Mouse (Mus musculus): Measurements from ENCODE around the gene Cnih3. TPM values are rescaled to one million over a fixed set of nuclear protein-coding genes. Genes with fewer than 3 reads are reported as not detected.

Gene Cnih3
- 1.9 and 3.5 TPM in 2 replicates for polyA plus RNA-seq (2014; fragmentation: Nextera tagmentation; extraction: Ambion mirVana)

- H3K4me2 ChIP-seq (ENCODE audit: low read depth, low read length, severe bottlenecking): peak within 1 kb of the TSS; percentile 100
- peak within 1 kb of the TSS; percentile 77 for H3K9ac ChIP-seq (ENCODE audit: low read length)
- H3K36me3 ChIP-seq (ENCODE audit: control insufficient read depth, insufficient read depth, low read length): no peaks in the 10 kb centered on the region
- ATAC-seq (replicated peaks; ENCODE audit: low FRiP score) (peak; percentile 81), DNase-seq (ENCODE audit: low spot score) (peak; percentile 84)
- no peaks in the 10 kb centered on the region for H3K9me3 ChIP-seq (ENCODE audit: control insufficient read depth, low read length)
- peak within 1 kb of the TSS; percentile 55 for H3K4me3 ChIP-seq (ENCODE audit: low read depth, low read length)
- no peak within 1 kb of the TSS for H3K27ac ChIP-seq (ENCODE audit: low read depth, low read length)
- peaks cover 8% of the 10 kb centered on the region; the same call in 1 of the 2 replicates for H3K4me1 ChIP-seq (replicated peaks; ENCODE audit: control insufficient read depth, insufficient read depth, low read length)
- H3K27me3 ChIP-seq (ENCODE audit: control insufficient read depth, insufficient read depth, low read length): peaks cover 25% of the 10 kb centered on the region
- WGBS: under 1% methylated on average over 78 of the region's 78 CpGs
Observed at GRCm38 (mm10) chr1:181352367-181353199, at the start of gene Cnih3. TSS of gene Cnih3 (plus strand) at chr1:181352628.

GRCm38 (mm10) chr1:181307981-181308380 is 44.4 kb upstream of the Cnih3 start:
- WGBS: 80% methylated on average over 3 of the region's 3 CpGs
- ATAC-seq (replicated peaks; ENCODE audit: low FRiP score): no peak
- Histone ChIP-seq H3K4me1 (replicated peaks; ENCODE audit: control insufficient read depth, insufficient read depth, low read length) (no peaks in the 10 kb centered on the region), H3K27me3 (ENCODE audit: control insufficient read depth, insufficient read depth, low read length) (no peaks in the 10 kb centered on the region), H3K4me2 (ENCODE audit: low read depth, low read length, severe bottlenecking) (no peak overlapping the region), H3K36me3 (ENCODE audit: control insufficient read depth, insufficient read depth, low read length) (no peaks in the 10 kb centered on the region), H3K9me3 (ENCODE audit: control insufficient read depth, low read length) (no peaks in the 10 kb centered on the region), H3K4me3 (ENCODE audit: low read depth, low read length) (no peak overlapping the region), H3K27ac (ENCODE audit: low read depth, low read length) (no peak overlapping the region), H3K9ac (ENCODE audit: low read length) (no peak overlapping the region)
- no peak for DNase-seq (ENCODE audit: low spot score)

GRCm38 (mm10) chr1:181310712-181311111 is 41.7 kb upstream of the Cnih3 start:
- ATAC-seq (replicated peaks; ENCODE audit: low FRiP score) (no peak), DNase-seq (ENCODE audit: low spot score) (no peak)
- 92% methylated on average over 5 of the region's 5 CpGs for WGBS
- H3K4me3 ChIP-seq (ENCODE audit: low read depth, low read length): no peak overlapping the region
- H3K4me1 ChIP-seq (replicated peaks; ENCODE audit: control insufficient read depth, insufficient read depth, low read length): no peaks in the 10 kb centered on the region
- H3K36me3 ChIP-seq (ENCODE audit: control insufficient read depth, insufficient read depth, low read length): no peaks in the 10 kb centered on the region
- no peaks in the 10 kb centered on the region for H3K9me3 ChIP-seq (ENCODE audit: control insufficient read depth, low read length)
- H3K9ac ChIP-seq (ENCODE audit: low read length): no peak overlapping the region
- H3K4me2 ChIP-seq (ENCODE audit: low read depth, low read length, severe bottlenecking): no peak overlapping the region
- H3K27ac ChIP-seq (ENCODE audit: low read depth, low read length): no peak overlapping the region
- H3K27me3 ChIP-seq (ENCODE audit: control insufficient read depth, insufficient read depth, low read length): no peaks in the 10 kb centered on the region

GRCm38 (mm10) chr1:181312115-181313045 is 40.0 kb upstream of the Cnih3 start:
- Histone ChIP-seq H3K4me2 (ENCODE audit: low read depth, low read length, severe bottlenecking) (no peak overlapping the region), H3K27ac (ENCODE audit: low read depth, low read length) (no peak overlapping the region), H3K4me1 (replicated peaks; ENCODE audit: control insufficient read depth, insufficient read depth, low read length) (no peaks in the 10 kb centered on the region), H3K36me3 (ENCODE audit: control insufficient read depth, insufficient read depth, low read length) (no peaks in the 10 kb centered on the region), H3K4me3 (ENCODE audit: low read depth, low read length) (no peak overlapping the region), H3K9ac (ENCODE audit: low read length) (no peak overlapping the region), H3K27me3 (ENCODE audit: control insufficient read depth, insufficient read depth, low read length) (no peaks in the 10 kb centered on the region), H3K9me3 (ENCODE audit: control insufficient read depth, low read length) (no peaks in the 10 kb centered on the region)
- WGBS: 92% methylated on average over 15 of the region's 15 CpGs
- ATAC-seq (replicated peaks; ENCODE audit: low FRiP score) (no peak), DNase-seq (ENCODE audit: low spot score) (no peak)

GRCm38 (mm10) chr1:181313046-181313415 is 39.4 kb upstream of the Cnih3 start:
- no peaks in the 10 kb centered on the region for H3K36me3 ChIP-seq (ENCODE audit: control insufficient read depth, insufficient read depth, low read length)
- DNase-seq (ENCODE audit: low spot score) (no peak), ATAC-seq (replicated peaks; ENCODE audit: low FRiP score) (no peak)
- no peak overlapping the region for H3K4me2 ChIP-seq (ENCODE audit: low read depth, low read length, severe bottlenecking)
- H3K9me3 ChIP-seq (ENCODE audit: control insufficient read depth, low read length): no peaks in the 10 kb centered on the region
- H3K27me3 ChIP-seq (ENCODE audit: control insufficient read depth, insufficient read depth, low read length): no peaks in the 10 kb centered on the region
- H3K4me1 ChIP-seq (replicated peaks; ENCODE audit: control insufficient read depth, insufficient read depth, low read length): no peaks in the 10 kb centered on the region
- no peak overlapping the region for H3K27ac ChIP-seq (ENCODE audit: low read depth, low read length)
- H3K9ac ChIP-seq (ENCODE audit: low read length): no peak overlapping the region
- WGBS: 86% methylated on average over 8 of the region's 8 CpGs
- no peak overlapping the region for H3K4me3 ChIP-seq (ENCODE audit: low read depth, low read length)

GRCm38 (mm10) chr1:181314301-181314700 is 38.1 kb upstream of the Cnih3 start:
- Histone ChIP-seq H3K4me1 (replicated peaks; ENCODE audit: control insufficient read depth, insufficient read depth, low read length) (no peaks in the 10 kb centered on the region), H3K9ac (ENCODE audit: low read length) (no peak overlapping the region), H3K9me3 (ENCODE audit: control insufficient read depth, low read length) (no peaks in the 10 kb centered on the region), H3K27me3 (ENCODE audit: control insufficient read depth, insufficient read depth, low read length) (no peaks in the 10 kb centered on the region), H3K4me2 (ENCODE audit: low read depth, low read length, severe bottlenecking) (no peak overlapping the region), H3K4me3 (ENCODE audit: low read depth, low read length) (no peak overlapping the region), H3K27ac (ENCODE audit: low read depth, low read length) (no peak overlapping the region), H3K36me3 (ENCODE audit: control insufficient read depth, insufficient read depth, low read length) (no peaks in the 10 kb centered on the region)
- ATAC-seq (replicated peaks; ENCODE audit: low FRiP score) (no peak), DNase-seq (ENCODE audit: low spot score) (no peak)
- WGBS: 88% methylated on average over 10 of the region's 10 CpGs

GRCm38 (mm10) chr1:181315350-181315749 is 37.1 kb upstream of the Cnih3 start:
- Histone ChIP-seq H3K4me3 (ENCODE audit: low read depth, low read length) (no peak overlapping the region), H3K4me1 (replicated peaks; ENCODE audit: control insufficient read depth, insufficient read depth, low read length) (no peaks in the 10 kb centered on the region), H3K4me2 (ENCODE audit: low read depth, low read length, severe bottlenecking) (no peak overlapping the region), H3K9ac (ENCODE audit: low read length) (no peak overlapping the region), H3K9me3 (ENCODE audit: control insufficient read depth, low read length) (no peaks in the 10 kb centered on the region), H3K27ac (ENCODE audit: low read depth, low read length) (no peak overlapping the region), H3K27me3 (ENCODE audit: control insufficient read depth, insufficient read depth, low read length) (no peaks in the 10 kb centered on the region), H3K36me3 (ENCODE audit: control insufficient read depth, insufficient read depth, low read length) (no peaks in the 10 kb centered on the region)
- DNase-seq (ENCODE audit: low spot score) (no peak), ATAC-seq (replicated peaks; ENCODE audit: low FRiP score) (no peak)
- 86% methylated on average over 3 of the region's 3 CpGs for WGBS

GRCm38 (mm10) chr1:181316571-181316970 is 35.9 kb upstream of the Cnih3 start:
- Histone ChIP-seq H3K9me3 (ENCODE audit: control insufficient read depth, low read length) (no peaks in the 10 kb centered on the region), H3K4me2 (ENCODE audit: low read depth, low read length, severe bottlenecking) (no peak overlapping the region), H3K36me3 (ENCODE audit: control insufficient read depth, insufficient read depth, low read length) (no peaks in the 10 kb centered on the region), H3K27ac (ENCODE audit: low read depth, low read length) (no peak overlapping the region), H3K9ac (ENCODE audit: low read length) (no peak overlapping the region), H3K27me3 (ENCODE audit: control insufficient read depth, insufficient read depth, low read length) (no peaks in the 10 kb centered on the region), H3K4me1 (replicated peaks; ENCODE audit: control insufficient read depth, insufficient read depth, low read length) (no peaks in the 10 kb centered on the region), H3K4me3 (ENCODE audit: low read depth, low read length) (no peak overlapping the region)
- ATAC-seq (replicated peaks; ENCODE audit: low FRiP score): no peak
- WGBS: 86% methylated on average over 5 of the region's 5 CpGs
- DNase-seq (ENCODE audit: low spot score): no peak

Measured in forebrain, embryonic 11.5 days (tissue).